Mouse (Mus musculus) brain, embryonic 18.5 days (tissue): ENCODE measurements at regions not wholly inside any gene's neighbourhood (a gene's known extent, or its start where the extent isn't known, plus 50 kb on each side); places are given as distances from the start of the nearest gene placed in this dataset.

Experiments
- DNase-seq: peaks from one replicate; pipeline ENCODE4 v3.0.0-alpha.2; 2012; ENCODE audit warnings: low read depth, low spot score

DNA sequence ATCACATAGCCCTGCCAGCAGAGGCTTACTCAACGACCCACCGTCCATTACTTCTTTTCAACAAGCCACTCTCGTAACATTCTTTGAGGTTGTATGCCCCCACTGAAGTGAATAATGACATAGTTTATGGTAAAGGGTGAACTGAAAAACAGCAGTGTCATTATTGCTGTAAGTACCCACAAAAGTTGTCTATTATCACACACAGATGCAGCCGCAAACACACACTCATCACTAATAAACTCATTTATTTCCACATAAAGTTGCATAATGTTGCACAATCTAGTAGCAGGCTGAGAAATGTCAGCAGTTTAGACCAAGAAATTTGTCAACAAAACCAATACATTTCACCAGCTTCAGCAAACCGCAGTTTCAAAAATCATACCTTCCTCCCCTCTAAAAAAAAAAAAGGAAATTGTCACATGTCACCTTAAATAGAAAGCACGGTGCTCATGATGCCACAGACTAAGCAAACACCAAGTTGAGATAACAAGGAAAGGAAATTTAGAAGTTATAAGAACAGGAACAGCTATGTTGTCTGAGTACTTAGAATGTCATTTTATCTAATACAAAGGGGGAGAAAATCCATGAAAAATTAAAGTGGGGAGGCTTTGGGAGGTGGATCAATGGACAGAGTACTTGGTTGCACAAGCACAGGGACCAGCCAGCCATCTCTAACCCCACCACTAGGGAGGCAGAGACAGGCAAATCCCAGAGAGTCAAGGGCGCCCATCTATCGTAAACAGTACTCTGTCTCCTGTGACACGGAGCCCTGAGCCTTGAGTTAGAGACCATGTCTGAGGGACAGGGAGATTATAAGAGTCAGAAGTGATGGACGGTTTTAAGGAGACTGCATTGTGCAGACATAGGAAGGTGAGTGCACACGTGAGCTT is 195.9 kb downstream of the Hlx start:
- no peak for DNase-seq

DNA sequence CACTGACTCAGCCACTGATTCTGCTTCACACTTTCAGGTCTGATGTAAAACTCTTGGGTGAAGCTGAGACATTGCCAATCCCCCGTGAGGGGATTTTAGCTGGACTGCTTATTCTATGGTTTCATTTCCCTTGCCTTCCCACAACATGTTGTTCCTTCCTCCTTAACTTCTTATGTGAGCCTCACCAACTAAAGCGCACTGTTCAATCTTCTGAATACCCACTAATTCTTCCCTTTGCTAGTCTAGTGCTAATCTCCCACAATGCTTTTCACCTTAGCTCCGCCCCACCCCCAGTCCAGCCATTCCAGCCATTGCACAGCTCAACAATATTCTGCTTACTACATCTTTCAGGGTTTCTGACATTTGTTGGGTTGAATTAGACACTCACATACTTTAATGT is 196.7 kb downstream of the Hlx start:
- DNase-seq, result no peak

DNA sequence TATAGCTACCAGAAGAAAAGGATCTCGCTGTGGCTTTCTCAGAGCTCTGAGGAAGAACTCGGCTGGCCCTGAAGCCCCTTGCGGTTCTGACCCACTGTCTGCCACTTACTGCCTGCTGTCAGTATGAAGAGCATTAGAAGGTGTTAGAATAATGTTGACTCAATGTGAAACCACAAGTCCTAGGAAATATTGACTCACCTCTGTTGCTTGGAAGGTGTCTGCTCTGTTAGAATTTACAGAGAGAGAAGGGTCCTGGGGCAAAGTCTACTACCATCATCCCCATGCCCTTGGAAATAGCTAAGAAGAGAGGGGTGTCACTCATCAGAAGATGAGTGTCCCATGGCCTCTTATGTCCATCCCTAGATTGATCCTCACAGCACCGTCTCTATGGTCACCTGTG is 197.9 kb downstream of the Hlx start:
- DNase-seq, result no peak

DNA sequence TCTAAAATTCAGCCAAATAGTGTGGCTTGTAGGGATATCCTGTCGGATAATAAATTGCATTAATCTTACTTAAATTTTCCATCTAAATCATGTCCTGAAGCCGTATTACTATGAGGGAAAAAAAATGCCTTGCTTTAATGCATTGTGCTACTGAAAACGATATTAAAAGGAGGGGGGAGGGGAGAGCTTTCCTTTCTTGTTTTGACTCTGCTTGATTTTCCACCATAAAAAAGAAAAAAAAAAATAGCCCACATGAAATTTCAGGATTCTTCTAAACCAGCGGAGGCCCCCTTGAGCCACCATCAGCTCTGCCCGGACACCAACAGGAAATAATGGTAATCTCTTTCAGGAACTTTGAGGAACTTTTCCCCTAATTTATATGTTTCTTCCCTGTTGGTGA is 198.5 kb downstream of the Hlx start:
- DNase-seq, result no peak

DNA sequence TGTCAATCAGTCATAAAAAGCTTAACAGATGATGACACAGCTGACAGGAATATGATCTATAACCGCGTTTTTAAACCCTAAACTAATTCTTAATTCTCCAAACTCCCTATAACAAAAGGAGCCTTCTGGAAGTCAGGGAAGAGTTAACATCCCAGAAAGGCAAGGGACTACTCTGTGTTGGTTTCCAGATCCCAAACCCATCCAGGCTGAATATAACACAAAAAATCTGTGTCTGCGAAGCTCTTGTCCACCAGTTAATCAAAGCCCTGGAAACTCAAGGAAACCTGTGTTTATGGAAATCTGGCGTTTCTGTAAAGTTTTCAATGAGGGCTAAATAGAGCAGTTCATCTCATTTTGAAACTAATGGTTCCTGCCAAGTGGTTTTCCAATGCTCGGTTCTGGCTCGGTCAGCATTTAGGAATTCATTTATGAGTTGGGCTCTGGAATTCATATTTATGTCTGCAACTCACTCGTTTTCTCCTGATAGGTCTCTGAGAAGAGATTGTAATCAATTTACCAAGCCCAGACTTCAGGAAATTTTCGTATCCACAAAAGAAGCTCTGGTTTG is 199.8 kb downstream of the Hlx start:
- DNase-seq, result no peak

DNA sequence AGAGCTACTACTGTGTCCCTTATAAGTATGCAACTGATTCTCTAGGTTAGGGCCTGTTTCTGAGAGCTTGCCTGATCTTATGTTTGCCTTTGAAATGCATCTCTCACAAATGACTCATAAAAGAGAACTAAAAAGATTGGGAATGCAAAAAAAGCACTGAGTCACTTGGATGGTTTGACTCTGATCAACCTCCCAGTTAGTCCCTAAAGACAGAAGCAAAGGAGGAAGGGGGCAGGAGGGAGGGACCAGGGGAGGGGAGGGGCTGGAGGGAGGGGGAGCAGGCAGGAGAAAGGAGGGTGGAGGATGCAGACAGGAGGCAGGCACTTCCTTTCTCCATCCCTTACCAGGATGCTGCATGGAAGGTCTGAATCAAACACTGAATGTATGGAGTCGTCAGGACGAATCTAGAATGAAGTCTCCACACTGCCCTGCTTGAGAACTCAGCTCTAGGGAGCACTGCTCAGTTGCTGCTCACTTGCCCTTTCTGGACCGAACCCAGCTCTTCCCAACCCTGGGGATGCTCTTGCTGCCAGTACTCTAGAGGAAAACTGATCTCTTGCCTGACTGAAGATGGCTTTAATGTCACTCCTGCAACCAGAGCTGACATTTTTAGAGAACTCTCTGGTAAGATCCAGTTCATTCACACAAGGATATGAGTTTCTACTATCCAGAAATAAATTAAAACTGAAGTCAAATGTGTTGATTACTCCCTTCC is 201.7 kb downstream of the Hlx start:
- no peak for DNase-seq

DNA sequence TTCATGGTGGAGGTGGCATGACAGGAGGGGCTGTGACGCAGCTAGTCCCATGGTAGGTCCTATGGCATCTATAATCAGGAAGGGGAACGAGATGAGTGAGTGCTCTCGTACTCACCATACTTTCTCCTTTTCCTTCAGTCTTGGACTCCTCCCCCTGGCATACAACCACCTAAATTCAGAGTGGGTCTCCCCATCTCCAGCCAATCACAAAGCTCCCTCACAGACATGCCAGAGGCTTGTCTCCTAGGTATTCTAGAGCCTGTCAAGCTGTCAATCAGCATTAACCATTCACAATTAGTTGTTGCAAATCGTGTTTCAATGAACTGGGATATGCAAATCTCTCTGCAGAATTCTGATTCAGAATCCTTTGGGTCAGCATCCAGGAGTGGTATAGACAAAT is 206.7 kb downstream of the Hlx start:
- no peak for DNase-seq

DNA sequence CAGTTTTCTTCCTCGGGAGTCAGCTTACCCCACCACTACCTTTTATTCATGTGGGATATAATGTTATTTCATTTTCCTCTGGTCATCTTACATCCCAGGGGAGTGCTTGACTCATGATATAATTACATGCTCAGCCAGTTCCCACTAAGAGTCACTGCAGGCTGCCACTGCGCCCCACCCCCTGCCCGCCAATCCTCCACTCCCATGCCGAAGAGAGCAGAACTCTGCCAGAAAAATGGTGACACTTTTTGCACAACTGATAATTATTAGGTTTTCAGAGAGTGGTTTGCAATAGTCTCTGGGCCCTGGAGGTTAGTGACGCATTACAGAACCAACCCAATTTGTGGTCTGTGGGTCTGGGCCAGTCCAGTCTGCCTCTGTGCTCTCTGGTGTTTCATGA is 212.9 kb downstream of the Hlx start:
- DNase-seq, result no peak

DNA sequence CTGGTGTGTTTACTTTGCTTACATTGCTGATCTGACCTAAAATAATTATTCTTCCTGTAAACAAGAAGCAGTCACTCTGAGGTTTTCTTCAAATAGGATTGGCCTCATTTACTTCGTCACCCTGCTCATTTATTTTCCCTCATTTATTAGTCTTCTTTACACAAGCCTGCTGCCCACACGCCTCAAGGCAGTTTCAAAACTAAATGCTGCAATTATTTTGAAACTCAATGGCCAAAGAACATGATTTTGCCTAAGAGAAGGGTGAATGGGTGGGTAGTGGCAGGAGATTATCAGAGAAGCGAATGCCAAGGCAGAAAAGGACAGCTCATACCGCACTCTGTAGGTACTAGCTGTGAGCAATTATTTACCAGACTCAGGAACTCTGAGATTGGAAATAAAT is 227.8 kb downstream of the Hlx start:
- no peak for DNase-seq

DNA sequence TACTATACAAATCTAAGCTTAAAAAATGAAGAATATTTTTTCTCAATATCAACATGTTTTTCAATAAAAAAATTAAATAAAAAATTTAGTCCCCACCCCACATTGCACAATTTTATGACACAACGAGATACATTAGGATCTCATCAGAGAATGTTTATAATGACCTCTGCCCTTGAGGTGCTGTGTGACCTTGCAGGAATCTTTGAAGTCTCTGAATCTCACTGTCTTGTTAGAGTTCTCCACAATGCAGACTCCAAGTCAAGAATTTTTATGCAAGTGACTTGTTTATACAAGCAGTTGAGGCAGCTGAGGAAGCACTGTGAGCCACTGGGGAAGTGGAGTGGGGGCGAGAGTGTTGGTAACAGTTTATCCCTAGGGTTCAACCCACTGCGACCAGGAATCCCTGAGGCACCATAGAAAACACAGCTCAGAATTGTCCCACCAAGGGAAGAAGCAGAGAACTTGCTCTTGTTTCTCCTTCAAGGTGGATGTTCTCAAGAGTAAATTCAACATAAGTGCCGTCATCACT is 228.5 kb downstream of the Hlx start:
- DNase-seq, result no peak

DNA sequence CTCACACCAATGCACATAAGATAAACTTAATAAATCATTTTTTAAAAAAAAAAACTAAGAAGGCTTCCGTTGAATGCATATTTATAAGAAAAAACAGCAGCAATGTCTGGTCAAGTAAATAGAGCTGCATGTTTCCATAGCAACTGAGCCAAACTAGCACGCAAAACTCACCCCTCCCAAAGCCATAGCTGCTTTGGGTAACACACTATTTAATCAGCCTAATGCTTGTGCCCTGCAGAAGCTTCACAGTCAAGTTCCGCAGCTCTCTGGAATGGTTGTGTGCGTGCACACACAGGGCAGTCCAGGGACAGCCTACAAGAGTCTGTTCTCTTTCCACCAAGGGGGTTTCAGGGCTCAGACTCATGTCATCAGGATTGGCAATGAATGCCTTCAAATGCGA is 231.7 kb downstream of the Hlx start:
- peak; percentile 4 for DNase-seq

DNA sequence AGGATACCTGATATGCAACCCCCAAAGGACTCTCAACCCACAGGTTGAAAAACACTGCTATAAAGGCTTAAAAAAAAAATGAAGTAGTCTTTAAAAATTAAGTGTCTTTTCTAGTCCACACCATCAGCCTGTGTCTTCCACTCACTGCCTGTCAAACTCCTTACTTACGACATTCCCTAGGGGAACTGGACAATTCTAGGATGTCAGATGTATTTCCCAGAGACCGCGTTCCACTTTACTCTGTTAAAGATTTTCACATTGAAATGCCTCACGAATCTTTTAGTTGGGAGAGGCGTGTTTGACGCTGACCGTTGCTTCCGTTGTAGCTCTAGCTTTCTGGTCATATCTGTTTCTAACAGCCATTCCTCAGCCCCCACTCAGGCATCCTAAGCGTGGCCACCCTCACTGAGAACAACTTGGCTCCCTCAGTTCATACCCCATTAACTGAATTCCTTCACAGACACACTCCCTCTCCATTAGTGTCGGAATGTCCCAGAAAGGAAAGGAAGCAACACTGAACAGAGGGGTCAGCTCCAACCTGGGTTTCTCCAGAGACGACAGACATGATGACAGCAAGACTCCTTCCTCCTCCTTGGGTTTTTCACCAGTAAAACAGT is 233.4 kb downstream of the Hlx start:
- no peak for DNase-seq

DNA sequence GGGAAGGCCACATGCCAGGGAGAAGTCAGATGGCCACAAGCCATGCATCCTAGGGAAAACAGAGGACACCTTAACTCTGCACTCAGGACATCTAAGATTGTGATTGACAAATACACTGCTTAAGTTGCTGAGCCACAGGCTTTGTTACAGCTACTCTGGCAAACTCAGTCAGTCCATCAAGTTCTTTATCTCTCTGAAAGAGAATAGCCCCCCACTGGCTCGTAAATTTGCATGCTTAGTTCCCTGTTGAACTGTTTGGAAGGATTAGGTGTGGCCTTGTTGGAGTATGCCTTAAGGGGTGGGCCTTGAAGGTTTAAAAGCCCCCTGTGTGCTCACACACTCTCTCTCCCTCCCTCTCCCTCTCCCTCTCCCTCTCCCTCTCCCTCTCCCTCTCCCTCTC is 235.4 kb downstream of the Hlx start:
- no peak for DNase-seq

DNA sequence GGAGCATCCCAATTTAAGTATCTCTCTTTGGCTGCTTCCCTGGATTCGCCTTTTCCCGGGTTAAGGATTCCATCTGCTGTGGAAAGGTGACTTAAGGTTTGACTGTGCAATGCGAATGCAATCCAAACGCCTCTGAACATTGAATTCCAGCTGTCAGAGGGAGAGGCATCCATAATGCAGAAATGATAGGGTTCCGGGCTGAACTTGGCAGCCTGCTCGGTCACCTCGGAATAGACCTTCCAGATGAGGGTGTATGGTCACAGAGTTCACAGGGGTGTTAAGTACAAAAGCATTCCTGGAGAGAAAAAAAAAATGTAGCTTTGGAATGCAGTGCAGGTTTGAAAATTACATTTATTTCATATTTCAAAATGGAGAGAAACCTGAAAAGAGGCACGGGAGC is 238.6 kb downstream of the Hlx start:
- DNase-seq, result no peak

DNA sequence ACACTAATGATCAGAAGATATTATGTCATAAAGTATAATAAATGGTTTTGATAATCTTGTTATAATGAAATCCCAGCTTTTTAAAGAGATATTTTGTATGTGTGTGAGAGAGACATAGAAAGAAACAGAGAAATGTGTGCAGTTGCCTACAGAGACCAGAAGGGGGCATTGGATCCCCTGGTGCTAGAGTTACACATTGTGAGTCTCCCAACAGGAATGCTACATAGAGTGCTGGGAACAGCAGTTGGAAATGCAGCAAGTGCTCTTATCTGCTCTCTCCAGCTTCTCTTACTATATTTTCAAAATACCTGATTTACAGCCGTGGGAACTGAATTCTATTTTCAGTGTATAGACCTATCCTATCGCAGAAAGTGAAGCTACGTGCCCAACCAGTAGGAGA is 240.3 kb downstream of the Hlx start:
- no peak for DNase-seq

DNA sequence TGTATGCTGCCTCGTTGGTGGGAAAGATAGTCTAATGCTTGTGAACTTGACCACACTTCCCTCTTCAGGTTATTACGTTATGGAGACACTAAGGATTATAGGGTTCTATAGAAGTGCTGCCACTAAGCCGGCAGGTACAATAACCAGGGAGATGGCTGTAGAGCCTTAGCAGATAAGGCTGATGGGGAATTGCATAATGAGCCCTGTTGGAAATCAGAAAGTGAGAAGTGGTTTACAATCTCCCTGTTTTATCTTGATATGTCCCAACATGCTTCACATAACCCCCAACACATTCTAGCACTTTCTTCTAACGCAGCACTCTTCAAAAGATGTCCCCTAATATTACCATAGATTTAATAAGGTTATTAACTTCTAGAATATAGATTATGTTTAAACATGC is 241.2 kb downstream of the Hlx start:
- DNase-seq, result no peak

DNA sequence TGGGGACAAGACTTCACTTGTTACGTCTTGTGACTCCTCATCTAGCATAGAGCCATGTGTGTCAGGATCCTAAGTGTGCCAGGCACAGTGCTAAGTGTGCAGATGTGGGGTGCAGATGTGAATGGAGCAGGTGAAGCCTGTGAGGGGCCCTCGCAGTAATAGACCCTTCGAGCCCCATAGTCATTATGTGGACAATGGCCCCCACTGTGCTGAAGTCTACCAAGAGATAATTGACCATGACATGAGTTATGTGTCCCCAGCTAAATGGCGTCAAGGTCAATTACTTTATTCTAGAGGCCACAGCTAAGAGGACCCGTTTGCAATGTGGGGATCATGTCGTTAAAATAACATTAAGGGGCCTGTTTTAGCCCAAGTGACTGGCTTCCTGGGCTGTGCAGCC is 245.0 kb downstream of the Hlx start:
- no peak for DNase-seq

DNA sequence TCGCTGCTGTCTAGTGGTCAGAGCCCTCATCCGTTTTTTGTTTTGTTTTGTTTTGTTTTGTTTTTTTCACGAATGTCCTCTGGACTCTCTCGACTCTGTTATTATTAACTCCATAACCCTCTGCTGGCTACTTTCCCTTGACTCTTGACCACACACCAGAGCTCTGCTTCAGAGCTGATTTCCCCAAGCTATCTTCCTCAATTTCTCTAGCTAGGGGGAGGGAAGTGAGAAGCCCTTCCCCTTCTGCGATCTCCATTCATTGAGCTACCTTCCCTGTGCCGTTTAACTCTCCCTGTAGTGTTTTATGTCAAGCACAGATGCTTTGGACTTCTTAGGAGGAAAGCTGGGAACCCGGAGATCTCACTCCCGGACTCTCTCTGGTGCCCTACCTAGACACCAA is 247.6 kb downstream of the Hlx start:
- no peak for DNase-seq

DNA sequence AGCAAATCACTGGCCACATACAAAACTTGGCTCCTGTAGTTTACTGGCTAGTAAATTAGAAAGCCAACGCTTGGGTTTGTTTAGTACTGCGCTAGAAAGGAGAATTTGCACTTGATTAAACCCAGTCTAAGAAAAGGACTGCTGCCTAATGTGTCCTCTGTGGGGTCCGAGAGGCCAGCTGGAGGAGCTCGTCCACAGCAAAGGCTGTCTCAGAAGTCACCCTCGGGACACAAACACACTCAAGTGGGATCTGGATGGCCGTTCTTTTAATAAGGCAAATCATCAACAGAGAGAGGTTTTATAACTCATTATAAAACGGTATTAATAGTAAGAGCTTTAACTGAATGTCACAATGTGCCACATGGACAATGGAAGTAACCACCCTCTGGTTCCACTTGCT is 249.0 kb downstream of the Hlx start:
- DNase-seq, result no peak

DNA sequence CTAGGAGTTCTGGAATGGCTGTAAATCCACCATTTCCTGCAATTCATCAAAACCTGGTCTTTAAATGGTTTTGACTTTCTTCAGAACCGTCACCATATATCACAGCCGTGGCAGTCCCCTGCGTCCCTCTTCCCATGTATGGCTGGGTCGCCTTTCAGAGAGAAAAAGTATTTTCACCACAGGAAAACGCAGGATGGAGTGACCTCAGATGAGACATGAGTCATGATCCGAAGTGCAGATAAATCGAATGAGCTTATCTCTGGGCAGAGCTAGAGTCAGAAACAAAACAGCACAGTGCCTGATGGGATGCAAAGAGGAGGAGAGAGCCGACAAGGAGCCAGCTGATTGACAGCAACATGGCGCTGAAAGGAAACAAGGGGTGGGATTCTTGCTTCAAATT is 250.4 kb downstream of the Hlx start:
- no peak for DNase-seq

DNA sequence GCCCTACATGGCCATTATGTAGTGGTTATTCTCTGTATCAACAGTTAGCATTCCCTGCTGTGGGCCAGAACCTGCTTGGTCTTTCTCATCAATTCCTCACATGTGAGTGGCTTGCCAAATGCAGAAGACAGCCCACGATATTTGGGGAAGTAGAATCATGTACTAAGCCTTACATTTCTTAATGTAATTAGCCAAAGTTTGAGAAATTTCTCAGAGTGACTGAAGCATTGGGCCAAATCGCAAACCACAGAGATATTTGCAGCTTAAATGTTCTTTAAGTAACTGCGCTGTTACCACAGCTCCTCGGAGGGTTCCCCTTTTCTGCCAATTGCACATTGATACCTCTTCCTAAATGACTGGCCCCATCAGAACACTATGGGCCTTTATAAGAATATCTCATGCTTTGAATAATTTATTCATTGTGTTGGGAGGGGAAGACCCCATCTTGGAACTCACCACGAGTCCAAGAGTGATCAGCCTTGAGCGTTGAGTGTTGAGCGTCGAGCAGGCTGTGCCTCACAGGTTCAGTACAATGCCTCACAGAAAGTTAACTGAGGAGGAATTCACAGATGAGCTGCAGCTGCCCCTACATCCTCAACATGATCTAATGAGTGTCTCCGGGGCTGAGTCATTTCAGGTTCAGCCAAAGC is 251.7 kb downstream of the Hlx start:
- no peak for DNase-seq

DNA sequence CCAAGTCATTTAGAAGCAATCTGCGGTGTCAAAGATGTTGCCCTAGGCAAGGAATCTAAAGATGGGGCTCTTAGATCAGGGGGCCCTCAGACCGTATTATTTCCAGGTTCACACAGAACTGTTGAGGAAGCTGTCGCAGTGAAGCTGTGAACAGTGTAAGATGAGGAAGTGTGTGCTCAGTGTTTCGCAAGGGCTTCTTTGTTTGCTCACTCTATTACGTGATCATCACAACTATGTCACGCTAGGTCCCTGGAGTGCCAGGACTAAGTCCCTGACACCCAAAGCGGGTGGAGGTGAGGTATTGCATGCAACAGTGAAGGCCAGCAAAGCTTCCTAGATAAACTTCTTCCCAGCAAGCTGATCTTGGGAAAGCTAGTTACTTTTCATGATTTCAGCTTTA is 254.4 kb downstream of the Hlx start:
- no peak for DNase-seq
